Mouse (Mus musculus) bone marrow macrophage, adult 2 months (primary cell): ENCODE measurements at regions not wholly inside any gene's neighbourhood (a gene's known extent, or its start where the extent isn't known, plus 50 kb on each side); places are given as distances from the start of the nearest gene placed in this dataset.

Experiments
- CTCF ChIP-seq: IDR thresholded peaks from 2 replicates; pipeline ENCODE4 v1.5.1; 2012; ENCODE audit warnings: low read depth, mild to moderate bottlenecking, low read length, moderate library complexity
- POLR2A ChIP-seq: IDR thresholded peaks from 2 replicates; pipeline ENCODE4 v1.6.1; 2012; ENCODE audit warnings: mild to moderate bottlenecking, low read depth, low read length, borderline replicate concordance

DNA sequence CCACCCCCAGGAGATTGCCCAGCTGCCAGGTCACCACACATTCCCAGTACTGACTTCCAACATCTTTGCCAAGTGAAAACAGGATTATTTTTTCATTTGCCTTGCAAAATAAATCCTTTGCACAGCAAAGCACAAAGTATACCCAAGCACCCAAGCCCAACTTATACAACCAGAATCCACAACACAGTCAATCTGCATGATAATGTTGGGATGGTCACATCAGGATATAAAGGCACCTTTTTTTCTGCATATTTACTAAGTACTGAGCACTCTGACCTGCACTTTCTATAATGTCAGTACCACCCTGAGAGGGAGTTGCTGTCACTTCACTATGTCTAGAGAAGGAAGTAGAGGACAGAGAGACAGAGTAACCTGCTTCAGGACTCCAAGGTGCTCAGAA, 164.4 kb upstream of the Il12b start:
- TF ChIP-seq CTCF, result no peak
- no peak for TF ChIP-seq POLR2A
